Mouse (Mus musculus) MEL (cell line): ENCODE results near the gene Pde1c. TPM values are rescaled to one million over a fixed set of nuclear protein-coding genes. Genes with fewer than 3 reads are reported as not detected.

Source experiments
- DNase-seq: peaks from one replicate; pipeline ENCODE4 v3.0.0; 2011; ENCODE audit warnings: low read depth, low spot score
- H3K27ac ChIP-seq: 2 replicates; pipeline ENCODE4 v1.5.1; 2012; ENCODE audit warnings: low read depth, mild to moderate bottlenecking, control low read depth, low read length, moderate library complexity; ENCODE audit not compliant: control insufficient read depth
- H3K27me3 ChIP-seq, 2 experiments: fragments of 150-350 bp in 1 of 2; sonication (generic) in 1 of 2; 2 replicates each; pipeline ENCODE4 v1.6.1; 2012; ENCODE audit warnings: low read length in 2 of 2, mild to moderate bottlenecking in 2 of 2, improper control_type of control experiment in 1 of 2, moderate library complexity in 1 of 2; ENCODE audit not compliant: insufficient read depth in 2 of 2, control insufficient read depth in 1 of 2
- H3K36me3 ChIP-seq, 2 experiments: 2 replicates each; pipeline ENCODE4 v1.6.1; 2012 to 2014; ENCODE audit warnings: low read length in 2 of 2, improper control_type of control experiment in 1 of 2, inconsistent platforms in 1 of 2, mild to moderate bottlenecking in 1 of 2; ENCODE audit not compliant: insufficient read depth in 2 of 2, control insufficient read depth in 1 of 2
- H3K4me1 ChIP-seq, 2 experiments: fragments of 150-350 bp in 1 of 2; sonication (generic) in 1 of 2; 2 replicates each; pipeline ENCODE4 v1.6.1; 2012; ENCODE audit warnings: low read length in 2 of 2, improper control_type of control experiment in 1 of 2, mild to moderate bottlenecking in 1 of 2; ENCODE audit not compliant: insufficient read depth in 2 of 2, control insufficient read depth in 1 of 2
- H3K4me3 ChIP-seq, 2 experiments: fragments of 150-350 bp in 1 of 2; sonication (generic) in 1 of 2; 2 replicates each; pipeline ENCODE4 v1.5.1; 2012; ENCODE audit warnings: low read depth in 2 of 2, low read length in 2 of 2, mild to moderate bottlenecking in 2 of 2, moderate library complexity in 2 of 2, control low read depth in 1 of 2, improper control_type of control experiment in 1 of 2; ENCODE audit not compliant: control insufficient read depth in 1 of 2, insufficient read depth in 1 of 2
- H3K79me2 ChIP-seq: 2 replicates; pipeline ENCODE4 v1.6.1; 2012; ENCODE audit warnings: mild to moderate bottlenecking, low read length, moderate library complexity; ENCODE audit not compliant: control insufficient read depth, poor library complexity, insufficient read depth
- H3K9ac ChIP-seq: 2 replicates; pipeline ENCODE4 v1.6.1; 2012; ENCODE audit warnings: low read depth, mild to moderate bottlenecking, control low read depth, low read length, moderate library complexity; ENCODE audit not compliant: control insufficient read depth, poor library complexity, severe bottlenecking
- H3K9me3 ChIP-seq: fragments of 150-350 bp; sonication (generic); replicated peaks from 2 replicates; pipeline ENCODE4 v1.6.1; 2012; ENCODE audit warnings: mild to moderate bottlenecking, low read length, improper control_type of control experiment, moderate library complexity; ENCODE audit not compliant: insufficient read depth
- BHLHE40 ChIP-seq: IDR thresholded peaks from 2 replicates; pipeline ENCODE4 v1.6.1; 2012; ENCODE audit warnings: low read depth, mild to moderate bottlenecking, inconsistent platforms, low read length, improper control_type of control experiment, borderline replicate concordance
- CHD1 ChIP-seq: IDR thresholded peaks from 2 replicates; pipeline ENCODE4 v1.6.1; 2012; ENCODE audit warnings: low read depth, mild to moderate bottlenecking, inconsistent platforms, low read length, improper control_type of control experiment
- CTCF ChIP-seq, 3 experiments: IDR thresholded peaks in 2 of 3; conservative IDR thresholded peaks in 1 of 3; 2 replicates each; pipeline ENCODE4 v1.5.1; 2011 to 2012; ENCODE audit warnings: low read length in 3 of 3, low read depth in 2 of 3, mild to moderate bottlenecking in 2 of 3, improper control_type of control experiment in 1 of 3, inconsistent platforms in 1 of 3, mixed read lengths in 1 of 3, moderate library complexity in 1 of 3; ENCODE audit not compliant: control insufficient read depth in 1 of 3, insufficient read depth in 1 of 3, poor library complexity in 1 of 3, severe bottlenecking in 1 of 3
- ETS1 ChIP-seq: IDR thresholded peaks from 2 replicates; pipeline ENCODE4 v1.6.1; 2012; ENCODE audit warnings: low read depth, mild to moderate bottlenecking, inconsistent platforms, low read length, improper control_type of control experiment, moderate library complexity
- GABPA ChIP-seq: IDR thresholded peaks from 2 replicates; pipeline ENCODE4 v1.6.1; 2012; ENCODE audit warnings: low read depth, mild to moderate bottlenecking, inconsistent platforms, low read length, improper control_type of control experiment, moderate library complexity
- HCFC1 ChIP-seq: IDR thresholded peaks from 2 replicates; pipeline ENCODE4 v1.6.1; 2012; ENCODE audit warnings: low read depth, mild to moderate bottlenecking, inconsistent platforms, low read length, improper control_type of control experiment, moderate library complexity
- JUND ChIP-seq: IDR thresholded peaks from 2 replicates; pipeline ENCODE4 v1.6.1; 2011; ENCODE audit warnings: low read depth, mild to moderate bottlenecking, improper control_type of control experiment, low read length
- KAT2A ChIP-seq: conservative IDR thresholded peaks from 2 replicates; pipeline ENCODE4 v1.6.1; 2012; ENCODE audit warnings: low read depth, low read length, improper control_type of control experiment, inconsistent platforms
- MAFK ChIP-seq: IDR thresholded peaks from 2 replicates; pipeline ENCODE4 v1.6.1; 2011; ENCODE audit warnings: low read depth, mild to moderate bottlenecking, low read length, improper control_type of control experiment, borderline replicate concordance
- MAX ChIP-seq: IDR thresholded peaks from 2 replicates; pipeline ENCODE4 v1.6.1; 2011; ENCODE audit warnings: low read length, improper control_type of control experiment
- MEF2A ChIP-seq: IDR thresholded peaks from 2 replicates; pipeline ENCODE4 v1.6.1; 2014; ENCODE audit warnings: low read depth, mild to moderate bottlenecking, inconsistent platforms, low read length, improper control_type of control experiment; ENCODE audit not compliant: poor library complexity, insufficient replicate concordance, severe bottlenecking; ENCODE audit errors: extremely low read depth
- MXI1 ChIP-seq: IDR thresholded peaks from 2 replicates; pipeline ENCODE4 v1.6.1; 2011; ENCODE audit warnings: mild to moderate bottlenecking, low read depth, low read length, improper control_type of control experiment
- MYB ChIP-seq: IDR thresholded peaks from 2 replicates; pipeline ENCODE4 v1.6.1; 2011; ENCODE audit warnings: mild to moderate bottlenecking, low read depth, low read length, improper control_type of control experiment
- MYC ChIP-seq: IDR thresholded peaks from 2 replicates; pipeline ENCODE4 v1.6.1; 2011; ENCODE audit warnings: low read depth, mild to moderate bottlenecking, low read length, improper control_type of control experiment, moderate library complexity
- NRF1 ChIP-seq: IDR thresholded peaks from 2 replicates; pipeline ENCODE4 v1.6.1; 2014; ENCODE audit warnings: low read depth, mild to moderate bottlenecking, inconsistent platforms, low read length, improper control_type of control experiment, moderate library complexity; ENCODE audit not compliant: poor library complexity, insufficient read depth, severe bottlenecking
- POLR2AphosphoS2 ChIP-seq: IDR thresholded peaks from 2 replicates; pipeline ENCODE4 v1.6.1; 2011; ENCODE audit warnings: low read length, improper control_type of control experiment
- SIN3A ChIP-seq: IDR thresholded peaks from 2 replicates; pipeline ENCODE4 v1.6.1; 2012; ENCODE audit warnings: low read length, improper control_type of control experiment, inconsistent platforms
- TAL1 ChIP-seq: IDR thresholded peaks from 2 replicates; pipeline ENCODE4 v1.6.1; 2012; ENCODE audit warnings: mild to moderate bottlenecking, inconsistent platforms, low read length, moderate library complexity, mixed read lengths
- TBP ChIP-seq: IDR thresholded peaks from 2 replicates; pipeline ENCODE4 v1.8.0; 2011; ENCODE audit warnings: low read depth, low read length, improper control_type of control experiment
- UBTF ChIP-seq: IDR thresholded peaks from 2 replicates; pipeline ENCODE4 v1.6.1; 2012; ENCODE audit warnings: low read depth, mild to moderate bottlenecking, inconsistent platforms, low read length, improper control_type of control experiment, moderate library complexity, borderline replicate concordance; ENCODE audit not compliant: insufficient read depth
- USF1 ChIP-seq: IDR thresholded peaks from 2 replicates; pipeline ENCODE4 v1.6.1; 2014; ENCODE audit warnings: low read depth, mild to moderate bottlenecking, inconsistent platforms, low read length, improper control_type of control experiment, moderate library complexity
- USF2 ChIP-seq, 2 experiments: IDR thresholded peaks; 2 replicates each; pipeline ENCODE4 v1.6.1; 2011 to 2012; ENCODE audit warnings: improper control_type of control experiment in 2 of 2, low read length in 2 of 2, borderline replicate concordance in 1 of 2, inconsistent platforms in 1 of 2, low read depth in 1 of 2, mild to moderate bottlenecking in 1 of 2; ENCODE audit not compliant: insufficient read depth in 1 of 2
- ZC3H11A ChIP-seq: IDR thresholded peaks from 2 replicates; pipeline ENCODE4 v1.6.1; 2012; ENCODE audit warnings: low read depth, mild to moderate bottlenecking, inconsistent platforms, low read length, improper control_type of control experiment
- ZKSCAN1 ChIP-seq: IDR thresholded peaks from 2 replicates; pipeline ENCODE4 v1.6.1; 2012; ENCODE audit warnings: low read depth, mild to moderate bottlenecking, inconsistent platforms, low read length, improper control_type of control experiment, moderate library complexity
- ZMIZ1 ChIP-seq: IDR thresholded peaks from 2 replicates; pipeline ENCODE4 v1.6.1; 2012; ENCODE audit warnings: low read depth, mild to moderate bottlenecking, inconsistent platforms, low read length, improper control_type of control experiment, moderate library complexity
- ZNF384 ChIP-seq: IDR thresholded peaks from 2 replicates; pipeline ENCODE4 v1.6.1; 2012; ENCODE audit warnings: low read depth, mild to moderate bottlenecking, inconsistent platforms, low read length, improper control_type of control experiment
- polyA plus RNA-seq, 2 experiments: library from polyadenylated mRNA; stranded (reverse) in 1 of 2; unstranded in 1 of 2; fragments of >175 nt in 1 of 2; fragments of >200 nt in 1 of 2; gene quantifications; 2 replicates each; pipeline versions ENCODE4 v1.2.1 to v1.2.4; 2012; ENCODE audit warnings: low replicate concordance in 2 of 2, low read depth in 1 of 2; ENCODE audit not compliant: insufficient read length in 2 of 2, insufficient read depth in 1 of 2, missing spikeins in 1 of 2
- total RNA-seq: library from RNA; depleted of rRNA; stranded (reverse); fragments of 300-350 nt; gene quantifications from 2 replicates; pipeline ENCODE4 v1.2.3, GENCODE M21; 2012

The Pde1c gene
- total and polyA plus RNA-seq, 3 experiments: not detected

- Histone ChIP-seq H3K27ac (no peak overlapping the region), H3K4me3 (no peak overlapping the region), H3K4me1 (no peaks in the 10 kb centered on the region), H3K9me3 (no peaks in the 10 kb centered on the region), H3K27me3 (no peaks in the 10 kb centered on the region), H3K9ac (no peak overlapping the region), H3K79me2 (no peaks in the 10 kb centered on the region), H3K36me3 (no peaks in the 10 kb centered on the region)
- TF ChIP-seq SIN3A: no peak
- TF ChIP-seq MYC: no peak
- TF ChIP-seq MXI1: no peak
- no peak for TF ChIP-seq ZKSCAN1
- TF ChIP-seq HCFC1: no peak
- TF ChIP-seq ZNF384: no peak
- TF ChIP-seq POLR2AphosphoS2: no peak
- no peak for TF ChIP-seq ZMIZ1
- no peak for TF ChIP-seq MAFK
- TF ChIP-seq TBP: no peak
- no peak for TF ChIP-seq GABPA
- TF ChIP-seq MAX: no peak
- no peak for TF ChIP-seq ZC3H11A
- no peak for TF ChIP-seq CHD1
- TF ChIP-seq JUND: no peak
- no peak for DNase-seq
Observed at GRCm38 (mm10) chr6:56035054-56035453, 533.8 kb downstream of the Pde1c start.

DNA sequence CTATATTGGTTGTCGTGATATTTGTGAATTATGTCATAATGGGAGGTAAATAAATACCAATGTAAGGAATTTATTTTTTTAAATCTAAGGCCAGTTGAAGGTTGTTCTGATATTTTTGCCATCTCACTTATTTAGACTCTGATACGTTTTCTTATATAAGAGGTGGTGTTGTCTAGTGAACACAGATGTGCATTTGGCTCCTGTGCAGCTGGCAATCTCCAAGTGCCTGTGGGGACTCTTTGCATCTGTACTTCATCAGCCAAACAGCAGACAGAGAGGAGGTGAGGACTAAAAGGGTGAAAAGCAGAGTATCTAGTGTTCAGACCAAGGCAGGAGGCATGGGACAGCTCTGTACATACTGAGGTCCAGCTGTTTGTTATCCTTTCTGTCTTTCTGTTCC lies 536.7 kb downstream of the Pde1c start:
- Histone ChIP-seq H3K9ac (no peak overlapping the region), H3K79me2 (no peaks in the 10 kb centered on the region), H3K27me3 (no peaks in the 10 kb centered on the region), H3K36me3 (no peaks in the 10 kb centered on the region), H3K27ac (no peak overlapping the region), H3K4me3 (no peak overlapping the region), H3K9me3 (no peaks in the 10 kb centered on the region), H3K4me1 (no peaks in the 10 kb centered on the region)
- no peak for DNase-seq
- TF ChIP-seq USF2 (IDR thresholded peaks at IDR 0.05; ENCODE audit: borderline replicate concordance in 1 of 2, insufficient read depth in 1 of 2, low read depth in 1 of 2, low read length in 2 of 2) (no peak), KAT2A (no peak), CHD1 (no peak), NRF1 (no peak), ZC3H11A (no peak), TBP (no peak), ZNF384 (no peak), MAFK (no peak), UBTF (no peak), ETS1 (no peak), USF1 (no peak), MAX (no peak), MYB (no peak), TAL1 (no peak), GABPA (no peak), CTCF (IDR thresholded peaks at IDR 0.05 in 2 of 3, conservative IDR thresholded peaks at IDR 0.05 in 1 of 3; ENCODE audit: control insufficient read depth in 1 of 3, insufficient read depth in 1 of 3, low read depth in 2 of 3, low read length in 3 of 3, poor library complexity in 1 of 3, severe bottlenecking in 1 of 3) (no peak), BHLHE40 (no peak), MEF2A (no peak), SIN3A (no peak)
